Mouse (Mus musculus) testis, adult 2 months (tissue): ENCODE results near the gene Rhob. TPM values are rescaled to one million over a fixed set of nuclear protein-coding genes. Genes with fewer than 3 reads are reported as not detected.

Experiments used
- H3K27ac ChIP-seq: fragments of 200-500 bp; 2 replicates; pipeline ENCODE4 v1.5.1; 2012; ENCODE audit warnings: low read depth, low read length; ENCODE audit not compliant: control insufficient read depth, insufficient read depth
- H3K27me3 ChIP-seq: fragments of 200-500 bp; 2 replicates; pipeline ENCODE4 v1.6.1; 2012; ENCODE audit warnings: mild to moderate bottlenecking, low read length, moderate library complexity; ENCODE audit not compliant: control insufficient read depth, insufficient read depth
- H3K36me3 ChIP-seq: fragments of 200-500 bp; 2 replicates; pipeline ENCODE4 v1.6.1; 2012; ENCODE audit warnings: mild to moderate bottlenecking, low read length; ENCODE audit not compliant: control insufficient read depth, insufficient read depth
- H3K4me1 ChIP-seq: fragments of 200-500 bp; 2 replicates; pipeline ENCODE4 v1.6.1; 2012; ENCODE audit warnings: low read length; ENCODE audit not compliant: control insufficient read depth, insufficient read depth
- H3K4me3 ChIP-seq: fragments of 200-500 bp; 2 replicates; pipeline ENCODE4 v1.5.1; 2012; ENCODE audit warnings: low read depth, mild to moderate bottlenecking, low read length, moderate library complexity, mixed read lengths; ENCODE audit not compliant: control insufficient read depth
- CTCF ChIP-seq: fragments of 200-500 bp; IDR thresholded peaks from 2 replicates; pipeline ENCODE4 v1.5.1; 2012; ENCODE audit warnings: low read depth, mild to moderate bottlenecking, inconsistent platforms, low read length, moderate library complexity; ENCODE audit not compliant: control insufficient read depth, insufficient read depth, insufficient replicate concordance
- POLR2A ChIP-seq: fragments of 200-500 bp; IDR thresholded peaks from 2 replicates; pipeline ENCODE4 v1.6.1; 2012; ENCODE audit warnings: low read depth, mild to moderate bottlenecking, inconsistent platforms, low read length, moderate library complexity; ENCODE audit not compliant: control insufficient read depth
- polyA plus RNA-seq: library from polyadenylated mRNA; depleted of rRNA; stranded (reverse); fragments of >200 nt; gene quantifications from 2 replicates; pipeline ENCODE4 v1.2.3, GENCODE M21; 2012; rRNA removed

Rhob gene
- polyA plus RNA-seq, result 21.3 and 23.4 TPM in 2 replicates

GRCm38 (mm10) chr12:8499871-8500596 is at the start of gene Rhob:
Gene Rhob (minus strand): TSS chr12:8500009.
- Histone ChIP-seq H3K27ac (peak within 1 kb of the TSS; percentile 97), H3K4me3 (peak within 1 kb of the TSS; percentile 90), H3K27me3 (no peaks in the 10 kb centered on the region), H3K4me1 (peaks cover 19% of the 10 kb centered on the region), H3K36me3 (no peaks in the 10 kb centered on the region)
- TF ChIP-seq CTCF (no peak), POLR2A (peak; percentile 97)

- no peaks in the 10 kb centered on the region for H3K27me3 ChIP-seq
- TF ChIP-seq CTCF (peak; percentile 98), POLR2A (no peak)
- peaks cover 3% of the 10 kb centered on the region for H3K4me1 ChIP-seq
- H3K27ac ChIP-seq, result no peak overlapping the region
- no peaks in the 10 kb centered on the region for H3K36me3 ChIP-seq
- no peak overlapping the region for H3K4me3 ChIP-seq
Measured at GRCm38 (mm10) chr12:8547357-8547756, 47.5 kb upstream of the Rhob start.

GRCm38 (mm10) chr12:8546801-8547200 is 47.0 kb upstream of the Rhob start:
- TF ChIP-seq POLR2A (no peak), CTCF (no peak)
- Histone ChIP-seq H3K27me3 (no peaks in the 10 kb centered on the region), H3K36me3 (no peaks in the 10 kb centered on the region), H3K4me3 (no peak overlapping the region), H3K27ac (no peak overlapping the region), H3K4me1 (peaks cover 3% of the 10 kb centered on the region)

DNA sequence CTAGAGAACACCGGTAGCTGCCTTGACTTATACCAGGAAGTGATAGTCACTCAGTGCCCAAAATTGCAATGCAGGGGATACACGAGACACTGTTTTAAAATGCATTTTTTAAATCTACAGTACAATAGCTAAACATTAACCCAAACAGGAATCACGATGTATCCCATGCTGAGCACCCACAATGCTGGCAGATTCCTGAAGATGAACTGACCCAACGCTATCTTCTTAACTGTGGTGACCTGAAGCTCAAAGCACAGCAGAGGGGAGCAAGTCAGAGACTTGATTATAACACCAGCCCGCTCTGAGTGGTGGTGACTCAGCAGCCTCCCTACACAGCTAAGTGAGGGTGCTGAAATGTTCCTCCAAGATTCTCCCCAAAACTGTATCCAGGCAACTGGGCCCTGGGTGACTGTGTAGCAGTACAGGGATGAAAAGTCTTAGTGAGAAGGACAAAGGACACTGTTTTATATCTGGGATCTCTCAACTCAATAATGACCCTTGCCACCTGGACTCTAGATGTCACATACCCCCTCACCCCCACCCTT is 45.3 kb upstream of the Rhob start:
- Histone ChIP-seq H3K27ac (no peak overlapping the region), H3K27me3 (no peaks in the 10 kb centered on the region), H3K4me1 (peaks cover 3% of the 10 kb centered on the region), H3K36me3 (no peaks in the 10 kb centered on the region), H3K4me3 (no peak overlapping the region)
- TF ChIP-seq POLR2A, result no peak
- no peak for TF ChIP-seq CTCF

- Histone ChIP-seq H3K4me1 (peaks cover 7% of the 10 kb centered on the region), H3K36me3 (no peaks in the 10 kb centered on the region), H3K4me3 (no peak overlapping the region), H3K27me3 (no peaks in the 10 kb centered on the region), H3K27ac (no peak overlapping the region)
- TF ChIP-seq CTCF (no peak), POLR2A (no peak)
Measured at GRCm38 (mm10) chr12:8542371-8542770, 42.6 kb upstream of the Rhob start.

DNA sequence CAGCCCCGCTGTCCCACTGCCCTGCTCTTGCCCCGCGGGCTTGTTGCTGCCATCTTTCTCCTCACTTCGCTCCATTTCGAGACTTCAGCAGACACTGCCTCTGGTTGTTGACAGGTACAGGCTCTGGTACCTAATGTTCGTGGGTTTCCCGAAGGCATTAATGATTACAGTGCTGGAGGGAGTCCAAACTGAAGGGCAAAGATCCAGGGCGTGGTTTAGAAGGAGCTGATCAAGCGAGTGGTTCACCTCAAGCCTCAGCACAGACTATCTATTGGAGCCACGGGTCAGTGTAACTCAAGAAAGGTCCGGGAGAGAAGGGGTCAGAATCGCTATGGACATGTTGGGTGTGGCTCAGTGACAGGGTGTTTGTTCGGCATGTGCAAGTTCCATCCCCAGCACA is 39.7 kb upstream of the Rhob start:
- Histone ChIP-seq H3K4me3 (no peak overlapping the region), H3K27ac (no peak overlapping the region), H3K27me3 (no peaks in the 10 kb centered on the region), H3K4me1 (peaks cover 6% of the 10 kb centered on the region; the same call in 1 of the 2 replicates), H3K36me3 (no peaks in the 10 kb centered on the region)
- TF ChIP-seq POLR2A (no peak), CTCF (no peak)

DNA sequence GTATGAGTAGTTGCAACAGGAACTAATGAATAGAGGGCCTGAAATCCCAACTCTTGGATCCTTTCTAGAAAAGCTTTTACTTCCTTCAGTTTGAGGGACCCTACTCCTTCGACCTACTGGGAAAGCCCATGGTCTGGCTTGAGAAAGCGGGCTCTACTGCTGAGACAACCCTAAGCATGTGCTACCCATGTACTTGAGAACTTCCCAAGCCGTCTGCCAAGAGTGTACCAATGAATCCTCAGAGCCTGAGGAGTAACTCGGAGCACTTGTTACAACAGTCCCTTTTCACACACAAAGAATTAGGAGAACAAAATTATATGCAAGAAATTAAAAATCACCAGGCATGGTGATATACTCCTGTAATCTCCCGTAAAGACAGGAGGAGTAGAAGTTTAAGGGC is 37.5 kb upstream of the Rhob start:
- TF ChIP-seq POLR2A, result no peak
- no peak for TF ChIP-seq CTCF
- no peak overlapping the region for H3K4me3 ChIP-seq
- no peaks in the 10 kb centered on the region for H3K27me3 ChIP-seq
- H3K36me3 ChIP-seq, result no peaks in the 10 kb centered on the region
- no peak overlapping the region for H3K27ac ChIP-seq
- H3K4me1 ChIP-seq, result peaks cover 6% of the 10 kb centered on the region; the same call in 1 of the 2 replicates

GRCm38 (mm10) chr12:8536221-8536965 is 36.6 kb upstream of the Rhob start:
- Histone ChIP-seq H3K4me1 (peaks cover 6% of the 10 kb centered on the region; the same call in 1 of the 2 replicates), H3K27ac (no peak overlapping the region), H3K27me3 (no peaks in the 10 kb centered on the region), H3K4me3 (no peak overlapping the region), H3K36me3 (no peaks in the 10 kb centered on the region)
- no peak for TF ChIP-seq POLR2A
- no peak for TF ChIP-seq CTCF
